ENCODE assay signal across 23 mouse cellular contexts in the genomic region with DNA sequence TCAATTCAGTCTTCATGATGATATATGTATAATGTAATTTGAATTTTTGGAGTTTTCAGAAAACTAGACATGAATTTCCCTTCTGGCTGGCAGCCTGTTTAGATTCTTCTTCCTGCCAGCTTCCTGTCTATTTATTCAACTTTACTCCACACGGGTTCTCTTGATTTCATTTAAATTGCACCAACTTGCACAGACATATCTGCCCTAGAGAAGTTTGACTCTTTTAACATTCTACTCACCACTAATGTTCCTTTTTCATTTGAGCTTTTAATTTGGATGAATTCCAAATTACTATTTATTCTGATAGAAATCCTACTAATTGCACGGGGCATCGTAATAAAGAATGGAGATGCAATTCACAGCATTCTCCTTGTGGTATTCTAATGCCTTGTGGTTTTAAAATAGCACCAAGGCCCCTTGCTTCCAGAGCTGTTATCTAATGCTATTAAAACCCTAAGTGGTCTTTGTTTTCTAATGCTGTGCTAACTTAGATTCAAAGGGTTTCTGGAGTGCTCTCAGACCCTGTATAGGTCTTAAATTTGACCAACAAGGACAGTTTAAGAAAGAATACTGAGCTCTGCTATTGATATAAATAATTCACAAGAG.
DNase-seq lines count a peak whose midpoint lies in the region; ATAC-seq and TF ChIP-seq lines count a peak whose summit lies in the region.
"Had no signal": no experiment of that assay in that cellular context is flagged by ENCODE, and none has a peak within 500 bp of the region (broad histone marks: within the 10 kb centered on the region; RNA-seq: fewer than 3 reads in every experiment).

No protein-coding gene starts in this region.

- DNase-seq in forebrain, embryonic 10.5 days (ENCODE audit: extremely low spot score, low spot score): no peak
- no peak for DNase-seq in hindbrain, embryonic 10.5 days (ENCODE audit: low spot score)
- peak; percentile 63 for DNase-seq in forebrain, postnatal 0 days
- no peak for DNase-seq in kidney, adult 18-20 months
- DNase-seq: adrenal gland, adult 2 months; adrenal gland, postnatal 14 days; cerebellum, adult 11-12 months; cerebellum, adult 8-10 months; cerebellum, postnatal 14 days; gastrocnemius, postnatal 10 days; gastrocnemius, postnatal 36 days; kidney, adult 2 months had no signal

- WGBS in forebrain, embryonic 15.5 days: 15% methylated on average over 3 of the region's 3 CpGs
- WGBS in forebrain, embryonic 10.5 days: 81% methylated on average over 3 of the region's 3 CpGs
- 39% methylated on average over 3 of the region's 3 CpGs for WGBS in hindbrain, embryonic 16.5 days
- WGBS in hindbrain, embryonic 10.5 days: 93% methylated on average over 3 of the region's 3 CpGs
- WGBS in forebrain, postnatal 0 days: 10% methylated on average over 3 of the region's 3 CpGs

- ATAC-seq in forebrain, embryonic 15.5 days (replicated peaks): peak; percentile 46; the same call in 1 of the 2 replicates
- 0 out of 2 replicates have a peak, but pooled peaks have one; percentile 37 for ATAC-seq in hindbrain, embryonic 16.5 days
- 0 out of 2 replicates have a peak, but pooled peaks have one; percentile 18 for ATAC-seq in common myeloid progenitor, adult 5-6 weeks (replicated peaks; ENCODE audit: low read depth, poor library complexity, severe bottlenecking)
- ATAC-seq in forebrain, postnatal 0 days: peak; percentile 48; the same call in 1 of the 2 replicates
- ATAC-seq: CD4-positive, CD25-positive, alpha-beta regulatory T cell, adult 4 months; hindbrain, postnatal 0 days; inflammation-experienced regulatory T-cells, adult 6 months; intestine, embryonic 16.5 days had no signal

- H3K36me3 ChIP-seq in forebrain, embryonic 15.5 days: no peaks in the 10 kb centered on the region
- no peaks in the 10 kb centered on the region for H3K36me3 ChIP-seq in forebrain, embryonic 10.5 days (replicated peaks)
- H3K36me3 ChIP-seq in hindbrain, embryonic 16.5 days (ENCODE audit: control insufficient read depth, insufficient read depth, low read length): no peaks in the 10 kb centered on the region
- H3K36me3 ChIP-seq in hindbrain, embryonic 10.5 days: no peaks in the 10 kb centered on the region
- no peaks in the 10 kb centered on the region for H3K36me3 ChIP-seq in forebrain, postnatal 0 days (ENCODE audit: insufficient read depth)
- H3K36me3 ChIP-seq: embryonic facial prominence, embryonic 12.5 days; embryonic facial prominence, embryonic 15.5 days; hindbrain, embryonic 13.5 days had no signal

- no peak overlapping the region for H3K27ac ChIP-seq in forebrain, embryonic 15.5 days (replicated peaks)
- no peak overlapping the region for H3K27ac ChIP-seq in forebrain, embryonic 10.5 days
- H3K27ac ChIP-seq in hindbrain, embryonic 16.5 days (ENCODE audit: low read depth, low read length): no peak overlapping the region
- no peak overlapping the region for H3K27ac ChIP-seq in hindbrain, embryonic 10.5 days
- H3K27ac ChIP-seq in forebrain, postnatal 0 days (ENCODE audit: low read depth, low read length): no peak overlapping the region
- H3K27ac ChIP-seq: embryonic facial prominence, embryonic 12.5 days; embryonic facial prominence, embryonic 15.5 days; hindbrain, embryonic 13.5 days; hindbrain, postnatal 0 days had no signal

- H3K4me3 ChIP-seq in forebrain, embryonic 15.5 days: no peak overlapping the region
- H3K4me3 ChIP-seq in forebrain, embryonic 10.5 days: no peak overlapping the region
- no peak overlapping the region for H3K4me3 ChIP-seq in hindbrain, embryonic 16.5 days (ENCODE audit: low read length)
- H3K4me3 ChIP-seq in hindbrain, embryonic 10.5 days: no peak overlapping the region
- H3K4me3 ChIP-seq in forebrain, postnatal 0 days (ENCODE audit: low read depth, low read length): no peak overlapping the region
- H3K4me3 ChIP-seq: embryonic facial prominence, embryonic 12.5 days; embryonic facial prominence, embryonic 15.5 days; hindbrain, embryonic 13.5 days had no signal

- no peaks in the 10 kb centered on the region for H3K9me3 ChIP-seq in forebrain, embryonic 15.5 days
- H3K9me3 ChIP-seq in forebrain, embryonic 10.5 days: no peaks in the 10 kb centered on the region
- no peaks in the 10 kb centered on the region for H3K9me3 ChIP-seq in hindbrain, embryonic 16.5 days (ENCODE audit: control insufficient read depth, low read length)
- no peaks in the 10 kb centered on the region for H3K9me3 ChIP-seq in hindbrain, embryonic 10.5 days
- no peaks in the 10 kb centered on the region for H3K9me3 ChIP-seq in forebrain, postnatal 0 days (ENCODE audit: low read length)
- H3K9me3 ChIP-seq: embryonic facial prominence, embryonic 12.5 days; embryonic facial prominence, embryonic 15.5 days; hindbrain, embryonic 13.5 days had no signal

- no peak overlapping the region for H3K4me2 ChIP-seq in forebrain, embryonic 15.5 days (replicated peaks)
- no peak overlapping the region for H3K4me2 ChIP-seq in hindbrain, embryonic 16.5 days (ENCODE audit: low read length)
- H3K4me2 ChIP-seq in forebrain, postnatal 0 days (ENCODE audit: low read depth): no peak overlapping the region
- H3K4me2 ChIP-seq: embryonic facial prominence, embryonic 12.5 days; embryonic facial prominence, embryonic 15.5 days; heart, embryonic 11.5 days; hindbrain, embryonic 13.5 days had no signal

- H3K9ac ChIP-seq in forebrain, embryonic 15.5 days (replicated peaks): no peak overlapping the region
- no peak overlapping the region for H3K9ac ChIP-seq in hindbrain, embryonic 16.5 days (ENCODE audit: low read depth, low read length)
- H3K9ac ChIP-seq in forebrain, postnatal 0 days: no peak overlapping the region
- H3K9ac ChIP-seq: embryonic facial prominence, embryonic 12.5 days; embryonic facial prominence, embryonic 15.5 days; hindbrain, embryonic 13.5 days had no signal

- TF ChIP-seq CTCF in forebrain, postnatal 0 days (IDR thresholded peaks at IDR 0.05; ENCODE audit: low read depth): no peak

- peaks cover 9% of the 10 kb centered on the region for H3K4me1 ChIP-seq in forebrain, embryonic 15.5 days
- no peaks in the 10 kb centered on the region for H3K4me1 ChIP-seq in forebrain, embryonic 10.5 days
- no peaks in the 10 kb centered on the region for H3K4me1 ChIP-seq in hindbrain, embryonic 16.5 days (ENCODE audit: control insufficient read depth, insufficient read depth, low read depth, low read length)
- H3K4me1 ChIP-seq in hindbrain, embryonic 10.5 days (replicated peaks): no peaks in the 10 kb centered on the region
- no peaks in the 10 kb centered on the region for H3K4me1 ChIP-seq in forebrain, postnatal 0 days (ENCODE audit: insufficient read depth)
- H3K4me1 ChIP-seq: embryonic facial prominence, embryonic 12.5 days; embryonic facial prominence, embryonic 15.5 days; hindbrain, embryonic 13.5 days had no signal

- no peaks in the 10 kb centered on the region for H3K27me3 ChIP-seq in forebrain, embryonic 15.5 days
- no peaks in the 10 kb centered on the region for H3K27me3 ChIP-seq in forebrain, embryonic 10.5 days (ENCODE audit: poor library complexity, severe bottlenecking)
- H3K27me3 ChIP-seq in hindbrain, embryonic 16.5 days (replicated peaks; ENCODE audit: control insufficient read depth, insufficient read depth, low read length): no peaks in the 10 kb centered on the region
- no peaks in the 10 kb centered on the region for H3K27me3 ChIP-seq in hindbrain, embryonic 10.5 days (ENCODE audit: insufficient read depth, poor library complexity, severe bottlenecking)
- H3K27me3 ChIP-seq in forebrain, postnatal 0 days (ENCODE audit: insufficient read depth, low read length): no peaks in the 10 kb centered on the region
- H3K27me3 ChIP-seq: embryonic facial prominence, embryonic 12.5 days; embryonic facial prominence, embryonic 15.5 days; hindbrain, embryonic 13.5 days had no signal
